Mouse (Mus musculus): ENCODE data around the gene Gm15155.

GRCm38 (mm10) chrX:155900040-155900439 lies 275.5 kb downstream of the Gm15155 start:
- TF ChIP-seq CTCF (IDR thresholded peaks at IDR 0.05), result no peak
- TF ChIP-seq EP300 (IDR thresholded peaks at IDR 0.05), result no peak

Measured in lung, postnatal 0 days (tissue).